Mouse (Mus musculus) urinary bladder, postnatal 25 days (tissue): Measurements from ENCODE around the gene Pim3.
"Not testable (repeated sequence)": the region's sequence is repeated elsewhere in the genome, so short reads cannot be mapped to it uniquely, and the experiment has no call there.

ENCODE experiments used
- DNase-seq: peaks from one replicate; pipeline ENCODE4 v3.0.0; 2022; ENCODE audit warnings: low spot score

Gene Pim3

GRCm38 (mm10) chr15:88861772-88862622, at the start of gene Pim3:
Gene Pim3, plus strand, starts transcription at chr15:88862186.
- peak; percentile 96 for DNase-seq

GRCm38 (mm10) chr15:88813262-88813661, 48.7 kb upstream of the Pim3 start:
- no peak for DNase-seq

- DNase-seq, result not testable (repeated sequence)
Observed at GRCm38 (mm10) chr15:88813873-88814272, 48.1 kb upstream of the Pim3 start.

GRCm38 (mm10) chr15:88814411-88815047, 47.5 kb upstream of the Pim3 start:
- no peak for DNase-seq

GRCm38 (mm10) chr15:88815196-88815700, 46.7 kb upstream of the Pim3 start:
- no peak for DNase-seq

- peak; percentile 98 for DNase-seq
Observed at GRCm38 (mm10) chr15:88819026-88819905, 42.7 kb upstream of the Pim3 start, which contains the start of the genes Alg12 and Creld2. Gene Alg12, minus strand, starts transcription at chr15:88819318. Gene Creld2, plus strand, starts transcription at chr15:88819646.

GRCm38 (mm10) chr15:88819906-88820303, 42.1 kb upstream of the Pim3 start:
- DNase-seq, result no peak

GRCm38 (mm10) chr15:88821403-88821802, 40.6 kb upstream of the Pim3 start:
- no peak for DNase-seq

- DNase-seq, result no peak
Observed at GRCm38 (mm10) chr15:88822513-88822912, 39.5 kb upstream of the Pim3 start.

GRCm38 (mm10) chr15:88823376-88823775, 38.6 kb upstream of the Pim3 start:
- no peak for DNase-seq

GRCm38 (mm10) chr15:88827466-88827865, 34.5 kb upstream of the Pim3 start:
- no peak for DNase-seq

GRCm38 (mm10) chr15:88827991-88828799, 33.8 kb upstream of the Pim3 start:
- DNase-seq, result peak; percentile 56

GRCm38 (mm10) chr15:88828800-88829705, 32.9 kb upstream of the Pim3 start:
- DNase-seq, result peak; percentile 91

GRCm38 (mm10) chr15:88829791-88830440, 32.1 kb upstream of the Pim3 start:
- DNase-seq, result no peak

- no peak for DNase-seq
Observed at GRCm38 (mm10) chr15:88830696-88831095, 31.3 kb upstream of the Pim3 start.

GRCm38 (mm10) chr15:88831482-88831881, 30.5 kb upstream of the Pim3 start:
- DNase-seq, result peak; percentile 35

GRCm38 (mm10) chr15:88832536-88832935, 29.4 kb upstream of the Pim3 start:
- DNase-seq, result no peak

- DNase-seq, result no peak
Observed at GRCm38 (mm10) chr15:88836031-88836430, 26.0 kb upstream of the Pim3 start.

GRCm38 (mm10) chr15:88836571-88836970, 25.4 kb upstream of the Pim3 start:
- DNase-seq, result no peak
